Mouse (Mus musculus) fat pad, adult 2 months (tissue): ENCODE measurements around the gene Cul3.
"Not testable (repeated sequence)": the region's sequence is repeated elsewhere in the genome, so short reads cannot be mapped to it uniquely, and the experiment has no call there.

ENCODE experiments used
- DNase-seq: peaks from one replicate; pipeline ENCODE4 v3.0.0-alpha.2; 2011; ENCODE audit warnings: low read depth, low spot score; ENCODE audit errors: extremely low read depth

Cul3 gene

DNA sequence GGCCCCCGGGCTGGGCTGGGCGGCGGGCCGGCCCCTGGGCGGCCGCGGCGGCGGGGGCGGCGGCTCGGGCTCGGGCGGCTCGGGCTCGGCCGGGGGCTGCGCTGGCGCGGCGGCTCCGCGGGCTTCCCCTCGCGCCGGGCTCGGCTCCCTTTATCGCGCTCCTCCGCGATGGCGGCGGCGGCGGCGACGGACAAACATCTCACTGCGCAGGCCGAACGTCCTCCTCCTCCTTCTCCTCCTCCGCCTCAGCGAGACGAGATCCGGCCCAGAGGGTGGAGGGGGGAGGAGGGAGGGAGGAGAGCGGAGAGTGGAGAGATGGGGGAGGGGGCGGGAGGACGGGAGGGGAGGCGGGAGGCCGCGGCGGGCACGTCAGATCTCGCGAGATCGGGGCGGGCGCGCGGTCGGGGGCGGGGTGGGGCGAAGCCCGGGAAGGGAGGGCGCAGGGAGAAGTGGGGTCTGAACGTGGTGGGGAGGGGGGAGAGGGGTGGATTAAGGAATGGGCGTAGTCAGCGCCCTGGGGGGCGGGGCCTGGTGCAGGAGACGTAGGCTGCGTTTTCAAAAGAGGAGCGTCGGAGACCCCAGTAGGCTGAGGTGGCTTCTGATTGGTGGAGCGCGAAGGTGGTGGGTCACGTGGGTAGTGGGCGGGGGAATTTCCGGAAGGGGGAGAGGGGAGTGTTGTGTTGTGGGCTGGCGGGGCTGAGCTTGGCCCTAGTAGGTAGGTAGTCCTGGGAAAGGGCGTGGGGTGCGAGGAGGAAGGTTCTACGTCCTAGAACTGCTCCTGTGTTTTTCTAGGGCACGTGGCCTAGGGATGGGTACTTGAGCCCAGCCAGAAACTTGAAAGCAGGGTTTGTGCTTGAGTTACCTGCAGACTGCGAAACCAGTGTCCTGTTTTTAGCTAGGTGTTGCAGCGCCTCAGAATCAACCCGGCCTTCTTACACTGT is at the start of gene Cul3:
TSS of gene Cul3 (minus strand) at position 45 of the 941 bp plus-strand sequence.
- peak; percentile 55 for DNase-seq

DNA sequence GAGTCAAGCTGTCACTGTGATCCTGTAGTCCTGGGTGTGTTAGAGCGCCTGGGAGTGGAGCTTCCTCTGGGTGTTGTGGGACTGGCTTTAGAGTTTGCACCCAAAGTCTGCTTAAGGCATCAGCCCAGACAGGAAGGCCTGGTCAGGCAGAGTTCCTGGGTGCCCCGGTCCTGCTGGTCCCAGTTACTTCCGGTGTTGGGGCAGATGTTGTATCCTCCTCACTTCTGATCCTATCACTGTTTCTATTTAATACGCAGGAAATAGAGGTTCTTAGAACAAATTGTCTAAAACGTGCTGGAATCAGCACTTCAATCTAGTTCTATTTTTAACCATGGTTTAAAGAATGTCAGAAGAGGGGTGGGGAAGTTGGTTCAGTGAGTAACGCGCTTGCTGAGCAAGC is 49.2 kb upstream of the Cul3 start:
- DNase-seq = no peak

DNA sequence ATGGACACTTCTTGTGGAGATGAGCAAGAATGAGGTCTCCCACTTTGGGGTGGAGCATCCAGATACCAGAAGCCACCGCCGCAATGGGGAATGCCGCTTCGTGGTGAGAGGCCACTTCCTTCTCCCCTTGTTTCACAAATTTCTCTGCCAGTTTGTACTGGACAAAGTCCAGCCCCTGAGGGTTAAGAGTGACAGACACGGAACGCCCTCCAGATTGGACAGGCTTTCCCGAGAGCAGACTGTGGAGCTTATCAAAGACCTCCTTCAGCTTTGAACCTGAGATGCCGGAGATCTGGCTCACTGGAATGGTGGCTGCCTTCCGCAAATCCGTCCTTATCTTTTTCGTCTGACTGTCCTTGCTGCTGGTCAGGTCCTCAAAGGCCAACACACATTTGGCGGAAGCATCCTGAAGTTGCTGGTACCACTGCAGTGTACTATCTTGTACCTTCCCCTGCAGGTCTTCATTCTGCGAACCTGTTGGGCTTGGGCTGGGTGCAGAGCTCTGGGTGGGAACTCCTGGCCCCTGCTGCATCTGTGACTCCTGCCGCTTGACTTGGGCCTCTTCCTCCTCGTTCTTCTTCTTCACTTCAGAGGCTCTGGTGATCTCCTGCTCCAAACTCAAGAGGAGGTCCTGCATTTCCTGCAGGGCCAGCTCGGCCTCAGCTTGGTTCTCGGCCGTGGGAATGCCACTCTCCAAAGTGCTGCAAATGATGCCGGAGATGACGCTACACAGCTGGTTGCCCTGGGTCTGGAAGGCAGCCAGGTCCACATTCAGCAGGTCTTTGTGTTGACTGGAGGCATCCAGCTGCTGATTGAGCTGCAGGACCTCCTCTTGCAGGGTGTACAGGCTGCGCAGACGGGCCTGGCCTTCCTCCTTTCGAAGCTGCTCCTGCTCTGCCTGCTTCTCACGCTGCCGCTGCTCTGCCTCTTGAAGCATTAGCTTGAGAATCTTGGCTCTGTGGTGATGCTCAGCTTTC is 43.6 kb upstream of the Cul3 start:
- no peak for DNase-seq

DNA sequence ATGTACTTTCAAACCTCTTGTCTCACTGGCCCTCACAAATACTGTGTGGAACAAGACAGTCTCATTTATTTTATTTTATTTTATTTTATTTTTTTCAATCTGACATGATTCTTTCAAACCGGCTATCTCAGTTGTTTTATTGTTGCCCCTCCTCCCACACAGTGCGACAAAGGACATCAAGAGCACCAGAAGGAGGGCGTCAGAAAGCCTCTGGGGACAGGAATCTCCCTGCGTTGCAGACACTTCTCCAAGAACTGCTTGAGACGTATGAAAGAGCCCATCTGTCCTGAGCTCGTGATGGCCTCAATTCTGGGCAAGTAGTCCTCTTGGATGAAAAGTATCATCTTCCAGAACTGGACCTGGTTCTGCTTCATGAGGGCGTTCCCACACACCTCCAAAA is 42.6 kb upstream of the Cul3 start:
- no peak for DNase-seq

DNA sequence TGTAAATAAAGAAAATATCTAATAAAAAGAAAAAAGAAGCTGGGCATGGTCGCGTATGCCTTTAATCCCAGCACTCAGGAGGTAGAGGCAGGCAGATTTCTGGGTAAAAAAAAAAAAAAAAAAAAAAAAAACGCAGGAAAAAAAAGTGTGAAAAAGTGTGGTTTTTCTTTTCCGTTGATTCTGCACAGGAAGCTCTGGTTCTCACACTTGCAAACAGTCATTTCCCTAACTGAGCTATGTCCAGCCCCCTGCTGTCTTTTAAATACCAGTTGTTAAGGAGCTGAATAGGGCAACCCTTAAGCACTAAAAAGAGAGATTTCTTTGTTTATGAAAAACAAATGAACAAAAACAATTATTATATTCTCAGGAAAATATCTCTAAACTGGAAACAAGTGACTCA is 41.0 kb upstream of the Cul3 start:
- no peak for DNase-seq

DNA sequence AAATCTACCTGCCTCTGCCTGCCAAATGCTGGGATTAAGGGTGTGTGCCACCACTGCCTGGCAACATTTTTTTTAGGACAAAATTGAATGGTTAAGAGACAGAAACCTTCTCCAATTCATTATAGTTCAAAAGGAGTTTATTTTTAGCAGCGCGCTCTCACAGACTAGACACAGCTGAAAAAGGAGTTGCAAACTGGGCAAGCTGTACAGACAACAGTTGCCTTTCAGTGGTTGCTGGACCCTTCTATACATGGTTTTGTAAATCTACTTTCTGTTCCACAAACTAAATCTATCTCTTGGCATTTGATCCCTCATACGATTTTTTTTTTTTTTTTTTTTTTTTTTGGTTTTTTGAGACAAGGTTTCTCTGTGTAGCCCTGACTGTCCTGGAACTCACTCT is 31.7 kb upstream of the Cul3 start:
- DNase-seq = no peak

DNA sequence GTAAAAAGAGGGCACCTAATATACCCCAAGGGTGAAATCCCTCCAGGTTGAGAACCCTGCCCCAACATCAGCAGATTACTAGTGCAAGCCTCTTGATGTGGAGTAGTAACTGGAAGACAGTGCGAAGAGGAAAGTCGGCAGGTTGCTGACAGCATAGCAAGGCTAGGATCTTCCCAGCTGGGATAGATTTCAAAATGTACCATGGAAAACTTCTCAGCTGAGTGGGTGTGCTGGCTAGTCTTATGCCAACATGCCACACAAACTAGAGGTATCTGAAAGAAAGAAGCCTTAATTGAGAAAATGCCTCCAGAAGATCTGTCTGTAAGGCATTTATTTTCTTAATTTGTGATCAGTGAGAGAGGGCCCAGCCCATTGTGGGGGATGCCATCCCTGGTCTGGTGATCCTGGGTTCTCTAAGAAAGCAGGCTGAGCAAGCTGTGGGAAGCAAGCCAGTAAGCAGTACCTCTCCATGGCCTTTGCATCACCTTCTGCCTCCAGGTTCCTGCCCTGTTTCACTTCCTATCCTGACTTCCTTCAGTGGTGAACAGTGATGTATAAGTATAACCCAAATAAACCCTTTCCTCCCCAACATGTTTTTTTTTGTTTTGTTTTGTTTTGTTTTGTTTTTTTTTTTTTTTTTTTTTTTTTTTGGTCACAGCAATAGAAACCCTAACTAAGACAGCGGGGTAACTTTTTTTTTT is 31.1 kb upstream of the Cul3 start:
- DNase-seq = no peak

DNA sequence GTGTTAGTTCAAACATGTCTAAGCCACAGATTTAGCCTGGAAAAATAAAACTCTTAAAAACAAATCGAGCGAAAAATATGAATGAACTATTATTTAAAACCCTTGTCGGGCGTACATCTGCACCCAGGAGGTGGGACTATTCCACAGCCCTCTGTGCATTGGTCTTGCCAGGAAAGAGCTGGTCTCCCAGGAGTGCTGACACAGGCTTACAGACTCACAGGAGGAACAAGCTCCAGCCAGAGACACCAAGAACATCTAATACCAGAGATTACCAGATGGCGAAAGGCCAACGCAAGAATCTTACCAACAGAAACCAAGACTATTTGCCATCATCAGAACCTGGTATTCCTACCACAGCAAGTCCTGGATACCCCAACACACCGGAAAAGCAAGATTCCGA is 23.2 kb upstream of the Cul3 start:
- no peak for DNase-seq

DNA sequence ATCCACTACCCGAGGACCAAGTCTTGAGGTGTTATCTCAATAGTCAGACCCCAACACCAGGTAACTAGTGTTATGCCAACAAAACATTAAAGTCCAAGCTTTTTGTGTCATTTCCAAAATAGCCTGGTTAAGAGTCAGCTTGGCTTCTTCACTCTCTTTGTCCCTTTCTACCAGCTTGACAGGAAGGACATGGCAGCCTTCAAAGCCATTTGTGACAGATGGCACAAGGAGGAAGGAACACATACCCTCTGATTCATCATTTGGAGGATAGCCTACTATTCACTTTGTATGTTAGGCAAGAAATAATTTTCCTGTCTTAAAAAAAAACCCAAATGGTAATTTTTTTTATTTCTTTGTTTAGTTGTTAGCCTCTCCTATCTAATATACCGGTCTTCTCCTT is 22.7 kb upstream of the Cul3 start:
- no peak for DNase-seq

DNA sequence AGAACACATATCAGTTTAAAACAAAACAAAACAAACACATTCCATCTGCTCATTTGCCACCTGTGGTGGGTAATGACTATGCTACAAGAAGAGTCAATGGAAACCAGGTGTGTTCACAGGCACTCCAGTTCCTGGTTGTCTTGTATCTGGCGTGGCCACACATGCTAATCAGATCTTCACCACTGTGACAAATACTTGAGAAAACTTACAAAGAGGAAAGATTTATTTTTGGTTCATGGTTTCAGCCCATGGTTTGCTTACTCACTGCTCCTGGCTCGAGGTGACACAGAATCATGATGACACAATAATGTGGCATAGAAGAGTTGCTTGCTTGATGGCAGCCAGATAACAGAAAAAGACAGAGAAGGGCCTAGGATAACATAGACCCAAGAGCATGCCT is 22.1 kb upstream of the Cul3 start:
- DNase-seq = no peak

DNA sequence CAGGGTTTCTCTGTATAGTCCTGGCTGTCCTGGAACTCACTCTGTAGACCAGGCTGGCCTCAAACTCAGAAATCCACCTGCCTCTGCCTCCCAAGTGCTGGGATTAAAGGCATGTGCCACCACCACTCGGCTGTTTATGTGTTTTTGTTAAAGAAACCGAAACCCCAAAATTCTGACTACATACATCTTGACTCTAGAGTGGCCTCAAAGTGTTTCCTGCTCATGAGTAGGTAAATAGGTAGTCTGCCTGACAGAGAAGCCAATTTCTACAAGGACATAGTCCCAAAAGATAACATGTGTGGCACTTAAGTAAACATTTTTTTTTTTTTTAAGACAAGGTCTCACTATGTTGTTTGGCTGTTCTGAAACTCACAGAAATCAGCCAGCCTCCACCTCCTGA is 21.5 kb upstream of the Cul3 start:
- not testable (repeated sequence) for DNase-seq

DNA sequence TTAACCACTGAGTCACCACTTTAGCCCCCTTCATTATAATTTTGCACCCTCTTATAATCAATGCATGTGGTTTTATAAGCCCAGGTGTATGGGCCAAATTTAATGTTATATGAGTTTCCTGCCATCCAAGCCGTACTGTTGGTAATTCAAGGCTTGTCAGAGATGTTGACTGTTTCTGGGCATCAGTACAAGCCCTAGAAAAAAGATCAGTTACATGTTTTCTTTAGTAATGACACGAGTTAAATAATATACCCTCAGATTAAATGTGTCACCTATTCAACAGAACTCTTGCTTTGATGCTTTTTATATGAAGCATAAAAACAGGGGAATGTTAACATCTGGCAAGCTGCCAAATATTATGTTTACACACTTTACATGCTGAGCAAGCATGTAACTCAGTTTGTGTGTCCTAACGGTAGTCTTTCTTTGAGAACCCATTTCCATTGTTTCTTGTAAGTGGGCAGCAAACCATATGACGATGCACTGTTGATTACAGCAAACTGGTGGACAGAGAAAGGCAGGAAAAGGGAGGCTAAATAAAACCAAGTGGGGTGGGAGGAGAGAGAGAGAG is 19.8 kb upstream of the Cul3 start:
- DNase-seq = no peak

DNA sequence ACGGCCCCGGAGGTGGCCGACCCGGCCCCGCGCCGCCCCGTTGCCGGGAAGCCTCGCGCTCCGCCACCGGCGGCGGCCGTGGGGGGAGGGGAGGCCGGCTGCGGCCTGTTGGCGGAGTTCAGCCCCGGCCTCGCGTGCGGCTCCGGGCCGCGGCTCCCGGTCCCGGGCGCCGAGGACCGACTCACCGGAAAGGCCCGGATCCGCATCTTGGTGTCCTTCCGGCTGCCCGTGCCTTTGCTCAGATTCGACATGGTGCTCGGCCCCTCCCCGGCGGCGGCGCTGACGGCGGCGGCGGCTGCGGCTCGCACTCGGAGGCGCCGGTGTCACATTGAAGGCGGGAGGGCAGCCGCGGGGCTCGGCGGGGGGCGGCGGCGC is 232 bp downstream of the Cul3 start:
- DNase-seq = no peak

DNA sequence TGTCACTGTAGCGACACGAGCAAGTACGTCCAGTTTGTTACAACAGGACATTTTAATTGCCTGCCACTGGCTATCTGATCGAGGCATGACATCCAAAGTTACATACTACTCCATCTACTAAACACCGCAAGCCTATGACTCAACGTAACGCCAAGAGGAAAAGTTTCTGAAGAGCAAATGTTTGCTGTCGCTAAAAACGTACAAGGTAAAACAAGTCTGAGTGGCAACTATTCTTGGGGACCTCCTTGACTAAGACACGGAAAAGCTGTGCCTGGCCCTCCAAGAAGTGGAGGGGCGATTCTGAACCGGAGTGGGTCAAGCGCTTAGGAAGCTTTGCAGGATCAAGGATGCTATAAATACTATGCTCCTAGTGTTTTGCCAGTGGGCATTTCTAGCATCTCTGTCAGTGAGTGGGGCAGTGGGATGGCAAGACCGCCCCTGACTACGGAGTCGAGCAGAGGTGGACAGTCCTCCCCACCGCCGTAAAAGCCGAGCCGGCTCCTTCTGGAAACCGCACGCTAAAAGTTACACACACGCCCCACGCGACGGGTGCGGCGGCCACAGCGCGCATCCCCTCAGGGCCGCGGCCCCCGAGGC is 757 bp downstream of the Cul3 start:
- DNase-seq = no peak

DNA sequence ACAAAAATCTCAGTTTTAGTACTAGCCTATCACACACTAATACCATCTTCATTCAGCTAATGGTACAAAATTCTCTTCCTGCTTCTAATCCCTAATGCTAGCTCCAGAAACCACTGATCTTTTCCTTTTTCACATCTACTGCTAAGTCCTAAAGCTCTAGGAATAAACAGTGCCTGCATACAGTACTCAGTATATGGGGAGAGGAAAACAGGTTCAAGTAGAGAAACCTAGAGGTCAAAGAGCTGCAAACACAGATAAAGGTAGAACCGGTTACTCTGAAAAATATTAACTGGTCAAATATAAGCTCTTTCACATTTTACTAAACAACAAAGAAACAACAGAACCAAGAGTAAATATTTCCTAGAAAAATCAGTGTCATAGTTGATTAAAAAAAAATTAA is 1.9 kb downstream of the Cul3 start:
- no peak for DNase-seq

DNA sequence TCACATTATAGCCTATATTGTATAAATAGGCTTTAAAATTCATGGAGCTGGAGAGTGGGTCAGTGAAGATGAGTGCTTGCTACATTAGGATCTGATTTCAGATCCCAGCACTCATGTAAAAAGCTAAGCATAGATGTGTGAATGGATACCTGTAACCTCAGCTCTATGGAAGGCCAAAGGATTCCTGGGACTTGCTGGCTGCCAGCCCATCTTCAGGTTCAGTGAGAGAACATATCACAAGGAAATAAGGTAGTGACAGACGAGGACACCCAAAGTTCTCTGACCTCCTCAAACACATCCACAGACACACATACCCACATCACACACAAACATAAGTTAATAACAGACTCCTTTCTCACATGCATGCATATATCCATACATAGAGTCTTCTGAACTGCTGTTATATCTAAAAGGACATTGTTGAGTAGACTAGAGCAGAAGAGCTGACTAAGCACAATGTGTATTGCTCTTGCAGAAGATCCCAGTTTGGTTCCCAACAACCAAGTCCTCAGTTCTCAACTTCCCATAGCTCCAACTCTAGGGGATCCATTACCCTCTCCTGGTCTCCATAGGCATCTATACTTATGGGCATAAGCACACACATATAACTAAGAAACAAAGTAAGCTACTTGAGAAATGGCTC is 4.4 kb downstream of the Cul3 start:
- DNase-seq = no peak

DNA sequence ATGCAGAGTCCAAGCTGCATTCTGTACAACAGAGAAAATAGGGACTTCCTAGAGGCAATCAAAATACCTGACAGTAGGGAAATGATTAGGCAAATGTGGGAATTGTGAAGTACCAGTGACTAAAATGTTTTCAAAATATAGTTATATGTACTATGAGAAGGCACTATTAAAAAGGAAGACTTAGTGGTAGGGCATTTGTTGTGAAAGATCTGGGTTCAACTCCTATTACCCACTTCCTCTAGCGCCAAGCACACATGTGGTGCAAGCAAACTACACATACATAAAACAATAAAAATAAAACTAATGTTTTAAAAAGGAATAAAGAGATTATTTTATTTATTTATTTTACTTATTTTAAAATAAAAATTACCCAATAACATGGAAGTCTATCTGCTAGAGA is 5.2 kb downstream of the Cul3 start:
- DNase-seq = no peak

DNA sequence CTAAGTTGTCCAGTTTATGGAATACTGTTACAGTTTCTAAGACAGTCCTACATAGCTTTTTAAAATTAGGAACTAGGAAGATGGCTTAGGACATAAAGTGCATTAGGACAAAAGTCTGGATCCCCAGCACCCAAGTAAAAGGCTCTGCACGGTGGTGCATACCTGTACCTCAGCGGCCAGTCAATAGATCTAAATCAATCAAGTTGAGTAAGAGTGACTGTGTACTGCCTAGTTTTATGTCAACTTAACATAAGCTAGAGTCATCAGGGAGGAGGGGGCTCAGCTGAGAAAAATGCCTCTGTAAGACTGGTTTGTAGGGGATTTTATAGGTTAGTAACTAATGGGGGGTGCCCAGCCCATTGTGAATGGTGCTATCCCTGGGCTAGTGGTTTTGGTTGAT is 9.3 kb downstream of the Cul3 start:
- no peak for DNase-seq

DNA sequence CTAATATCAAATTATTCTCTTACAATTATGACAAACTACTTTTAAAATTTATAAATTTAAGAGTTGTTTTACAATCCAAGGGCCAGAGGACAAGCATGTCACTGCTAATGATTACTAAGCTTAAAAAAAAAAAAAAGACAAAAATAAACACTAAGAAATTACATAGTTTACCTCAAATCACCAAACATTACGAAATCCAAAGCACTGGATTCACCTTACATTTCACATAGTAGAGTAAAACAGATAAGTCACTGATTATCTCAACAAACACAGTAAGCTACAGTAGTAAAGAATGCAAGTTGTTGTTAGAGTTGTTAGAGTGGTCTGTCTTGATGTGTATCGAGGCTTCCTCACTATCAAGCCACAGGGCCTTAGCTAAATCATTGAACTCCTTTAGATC is 14.5 kb downstream of the Cul3 start:
- no peak for DNase-seq

DNA sequence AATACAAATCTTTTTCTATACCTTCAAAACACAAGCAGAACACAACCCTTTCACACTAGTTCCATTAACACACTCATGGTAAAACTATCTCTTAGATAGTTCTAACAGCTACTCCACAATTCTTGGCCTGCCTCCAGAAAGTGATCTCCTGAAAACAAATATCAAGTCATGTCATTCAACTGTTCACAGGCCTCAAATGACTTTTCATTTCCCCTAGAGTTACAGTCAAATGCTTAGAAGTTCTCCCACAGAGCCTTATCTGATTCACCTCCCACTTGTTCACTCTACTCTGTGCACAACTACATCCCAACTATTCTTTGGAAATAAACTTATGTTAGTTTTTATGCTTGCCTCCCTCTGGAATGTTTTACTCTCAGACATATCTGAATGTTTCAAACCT is 15.9 kb downstream of the Cul3 start:
- DNase-seq = no peak
